Mouse (Mus musculus): ENCODE results near the gene Slc22a14.

GRCm38 (mm10) chr9:119122596-119123369 is 242.6 kb downstream of the Slc22a14 start:
- TF ChIP-seq CTCF (IDR thresholded peaks at IDR 0.05; ENCODE audit: extremely low read depth, insufficient read length, insufficient replicate concordance, low read depth, low read length) (no peak), POLR2A (IDR thresholded peaks at IDR 0.05; ENCODE audit: low read depth, low read length) (no peak)
